ENCODE assay signal across 25 mouse cellular contexts in the genomic region with DNA sequence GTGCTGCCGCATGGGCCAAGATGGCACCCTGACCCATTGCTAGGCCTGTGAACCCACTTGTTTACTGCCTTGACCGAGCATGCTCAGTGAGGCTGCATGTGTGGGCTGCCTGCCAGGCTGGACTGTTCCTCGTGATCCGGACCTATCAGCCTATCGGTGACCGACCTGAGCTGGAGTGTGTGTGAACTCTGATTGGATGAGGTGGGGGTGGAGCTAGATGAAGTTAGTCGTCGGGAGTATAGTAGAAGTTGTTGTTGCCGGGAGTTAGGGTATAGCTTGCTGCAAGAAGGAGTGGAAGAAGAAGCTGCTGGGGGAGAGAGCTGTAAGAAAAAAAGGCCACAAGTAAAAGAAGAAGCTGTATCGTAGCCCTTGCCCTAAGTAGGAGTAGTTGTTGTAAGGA.
DNase-seq lines count a peak whose midpoint lies in the region; TF ChIP-seq lines count a peak whose summit lies in the region.
"Had no signal": no experiment of that assay in that cellular context is flagged by ENCODE, and none has a peak within 500 bp of the region (broad histone marks: within the 10 kb centered on the region; RNA-seq: fewer than 3 reads in every experiment).

No protein-coding gene starts in this region.

- no peak for TF ChIP-seq CTCF in MEL (IDR thresholded peaks at IDR 0.05 in 2 of 3, conservative IDR thresholded peaks at IDR 0.05 in 1 of 3; ENCODE audit: control insufficient read depth in 1 of 3, insufficient read depth in 1 of 3, low read depth in 2 of 3, low read length in 3 of 3, poor library complexity in 1 of 3, severe bottlenecking in 1 of 3)

- no peaks in the 10 kb centered on the region for H3K4me1 ChIP-seq in MEL (ENCODE audit: control insufficient read depth in 1 of 2, insufficient read depth in 2 of 2, low read length in 2 of 2)
- H3K4me1 ChIP-seq: embryonic facial prominence, embryonic 13.5 days; embryonic facial prominence, embryonic 15.5 days; forebrain, embryonic 10.5 days; forebrain, embryonic 12.5 days had no signal

- no peak for TF ChIP-seq EP300 in MEL (IDR thresholded peaks at IDR 0.05; ENCODE audit: low read depth in 1 of 2, low read length in 2 of 2)

- H3K9me3 ChIP-seq in MEL (replicated peaks; ENCODE audit: insufficient read depth, low read length), result no peaks in the 10 kb centered on the region
- H3K9me3 ChIP-seq: embryonic facial prominence, embryonic 13.5 days; embryonic facial prominence, embryonic 15.5 days; forebrain, embryonic 10.5 days; forebrain, embryonic 12.5 days had no signal

- no peaks in the 10 kb centered on the region for H3K79me2 ChIP-seq in MEL (ENCODE audit: control insufficient read depth, insufficient read depth, low read length, poor library complexity)

- no peak overlapping the region for H3K4me3 ChIP-seq in MEL (ENCODE audit: control insufficient read depth in 1 of 2, insufficient read depth in 1 of 2, low read depth in 2 of 2, low read length in 2 of 2)
- H3K4me3 ChIP-seq: embryonic facial prominence, embryonic 13.5 days; embryonic facial prominence, embryonic 15.5 days; erythroblast, embryonic 14.5 days; forebrain, embryonic 10.5 days; forebrain, embryonic 12.5 days had no signal

- H3K27ac ChIP-seq in MEL (ENCODE audit: control insufficient read depth, low read depth, low read length), result no peak overlapping the region
- H3K27ac ChIP-seq: embryonic facial prominence, embryonic 13.5 days; embryonic facial prominence, embryonic 15.5 days; forebrain, embryonic 10.5 days; forebrain, embryonic 12.5 days had no signal

- H3K9ac ChIP-seq in MEL (ENCODE audit: control insufficient read depth, low read depth, low read length, poor library complexity, severe bottlenecking), result no peak overlapping the region
- H3K9ac ChIP-seq: embryonic facial prominence, embryonic 13.5 days; embryonic facial prominence, embryonic 15.5 days; forebrain, embryonic 12.5 days had no signal

- H3K36me3 ChIP-seq in MEL (ENCODE audit: control insufficient read depth in 1 of 2, insufficient read depth in 2 of 2, low read length in 2 of 2), result no peaks in the 10 kb centered on the region
- H3K36me3 ChIP-seq: embryonic facial prominence, embryonic 13.5 days; embryonic facial prominence, embryonic 15.5 days; forebrain, embryonic 10.5 days; forebrain, embryonic 12.5 days; G1E had no signal

- no peaks in the 10 kb centered on the region for H3K27me3 ChIP-seq in MEL (ENCODE audit: control insufficient read depth in 1 of 2, insufficient read depth in 2 of 2, low read length in 2 of 2)
- H3K27me3 ChIP-seq: CH12.LX; embryonic facial prominence, embryonic 13.5 days; embryonic facial prominence, embryonic 15.5 days; forebrain, embryonic 12.5 days had no signal

- peak; percentile 71 for DNase-seq in heart, adult 11 months
- no peak for DNase-seq in heart, postnatal 4 days
- peak; percentile 12 for DNase-seq in testis, postnatal 14 days (ENCODE audit: low spot score)
- no peak for DNase-seq in testis, postnatal 10 days (ENCODE audit: low spot score)
- DNase-seq in MEL (ENCODE audit: low read depth, low spot score) (peak; percentile 17), NIH3T3 (ENCODE audit: low read depth) (peak; percentile 7)
- DNase-seq in retina, embryonic 14.5 days (ENCODE audit: low spot score), result no peak
- DNase-seq in ovary, postnatal 14 days (ENCODE audit: low spot score), result no peak
- DNase-seq: adrenal gland, adult 2 months; adrenal gland, postnatal 10 days; adrenal gland, postnatal 25 days; B cell, adult 2 months; cerebellum, adult 11 months; cerebellum, adult 2 months; cerebellum, adult 9-11 months; cerebellum, postnatal 14 days; cerebellum, postnatal 36 days; embryo, embryonic 11 days had no signal

- no peak for TF ChIP-seq RAD21 in MEL (IDR thresholded peaks at IDR 0.05; ENCODE audit: low read depth, low read length)

- no peak for TF ChIP-seq POLR2A in MEL (IDR thresholded peaks at IDR 0.05; ENCODE audit: control insufficient read depth in 1 of 2, insufficient read depth in 1 of 2, low read depth in 1 of 2, low read length in 2 of 2, poor library complexity in 1 of 2)

TF ChIP-seq in MEL, 35 proteins besides CTCF, POLR2A, EP300 and RAD21:
- no peak for TF ChIP-seq ELF1 (IDR thresholded peaks at IDR 0.05; ENCODE audit: low read depth, low read length)
- TF ChIP-seq NRF1 (IDR thresholded peaks at IDR 0.05; ENCODE audit: insufficient read depth, low read depth, low read length, poor library complexity, severe bottlenecking), result peak; percentile 44; the same call in 1 of the 2 replicates
- TF ChIP-seq MAFK (IDR thresholded peaks at IDR 0.05; ENCODE audit: borderline replicate concordance, low read depth, low read length), result no peak
- no peak for TF ChIP-seq SIN3A (IDR thresholded peaks at IDR 0.05; ENCODE audit: low read length)
- no peak for TF ChIP-seq MYC (IDR thresholded peaks at IDR 0.05; ENCODE audit: low read depth, low read length)
- no peak for TF ChIP-seq GATA1 (IDR thresholded peaks at IDR 0.05; ENCODE audit: low read depth, low read length)
- TF ChIP-seq GABPA (IDR thresholded peaks at IDR 0.05; ENCODE audit: low read depth, low read length), result no peak

Comparison
In these comparisons a context has a peak if more than half of its experiments do, and no peak if none do; other contexts are left out.
1. DNase-seq: peak in heart, adult 11 months (single experiment), testis, postnatal 14 days (single experiment), MEL (single experiment) and NIH3T3 (single experiment); none in heart, postnatal 4 days (single experiment), testis, postnatal 10 days (single experiment), retina, embryonic 14.5 days (single experiment) and ovary, postnatal 14 days (single experiment).